Mouse (Mus musculus) hindbrain, embryonic 11.5 days (tissue): ENCODE measurements around the gene Fbxl17. TPM values are rescaled to one million over a fixed set of nuclear protein-coding genes. Genes with fewer than 3 reads are reported as not detected.

Experiments used
- ATAC-seq: fragments of 200-750 bp; cut with Nextera tagmentation; 2 replicates; pipeline ENCODE4 v1.8.0; 2017; ENCODE audit warnings: mild to moderate bottlenecking, moderate TSS enrichment, moderate library complexity; ENCODE audit not compliant: low FRiP score
- DNase-seq: peaks from one replicate; pipeline ENCODE4 v3.0.0-alpha.2; 2015; ENCODE audit warnings: low spot score
- H3K27ac ChIP-seq: fragments of 300-500 bp; sonication (generic); 2 replicates; pipeline ENCODE4 v1.5.1; 2014; ENCODE audit warnings: mild to moderate bottlenecking, low read depth, low read length
- H3K27me3 ChIP-seq: fragments of 300-500 bp; sonication (generic); 2 replicates; pipeline ENCODE4 v1.6.1; 2014; ENCODE audit warnings: mild to moderate bottlenecking, low read length, moderate library complexity, mixed read lengths; ENCODE audit not compliant: control insufficient read depth, insufficient read depth
- H3K36me3 ChIP-seq: fragments of 300-500 bp; sonication (generic); 2 replicates; pipeline ENCODE4 v1.6.1; 2014; ENCODE audit warnings: mild to moderate bottlenecking, low read length, moderate library complexity, mixed read lengths; ENCODE audit not compliant: control insufficient read depth, insufficient read depth
- H3K4me1 ChIP-seq: fragments of 300-500 bp; sonication (generic); replicated peaks from 2 replicates; pipeline ENCODE4 v1.6.1; 2014; ENCODE audit warnings: low read length, mixed read lengths; ENCODE audit not compliant: control insufficient read depth, insufficient read depth
- H3K4me2 ChIP-seq: fragments of 300-500 bp; sonication (generic); replicated peaks from 2 replicates; pipeline ENCODE4 v1.6.1; 2014; ENCODE audit warnings: mild to moderate bottlenecking, low read depth, low read length
- H3K4me3 ChIP-seq: fragments of 300-500 bp; sonication (generic); 2 replicates; pipeline ENCODE4 v1.5.1; 2014; ENCODE audit warnings: low read depth, low read length
- H3K9ac ChIP-seq: fragments of 300-500 bp; sonication (generic); 2 replicates; pipeline ENCODE4 v1.6.1; 2014; ENCODE audit warnings: low read depth, low read length
- H3K9me3 ChIP-seq: fragments of 300-500 bp; sonication (generic); 2 replicates; pipeline ENCODE4 v1.6.1; 2016; ENCODE audit warnings: low read length; ENCODE audit not compliant: control insufficient read depth
- WGBS: fragments of 180-500 bp; shearing (Covaris S2); extraction: QIAGEN DNeasy Blood & Tissue Kit; methylation state at CpG from one replicate; pipeline ENCODE4 v1.1.7; 2014; 5-methylcytosine and 5-hydroxymethylcytosine counted together
- polyA plus RNA-seq: library from polyadenylated mRNA; unstranded; fragments of >200 nt; fragmentation: Nextera tagmentation; extraction: Ambion mirVana; gene quantifications from 2 replicates; pipeline ENCODE4 v1.2.1, GENCODE M21; 2014

Gene Fbxl17
- polyA plus RNA-seq, 1 experiment from 2014 or later = 9.1 TPM

DNA sequence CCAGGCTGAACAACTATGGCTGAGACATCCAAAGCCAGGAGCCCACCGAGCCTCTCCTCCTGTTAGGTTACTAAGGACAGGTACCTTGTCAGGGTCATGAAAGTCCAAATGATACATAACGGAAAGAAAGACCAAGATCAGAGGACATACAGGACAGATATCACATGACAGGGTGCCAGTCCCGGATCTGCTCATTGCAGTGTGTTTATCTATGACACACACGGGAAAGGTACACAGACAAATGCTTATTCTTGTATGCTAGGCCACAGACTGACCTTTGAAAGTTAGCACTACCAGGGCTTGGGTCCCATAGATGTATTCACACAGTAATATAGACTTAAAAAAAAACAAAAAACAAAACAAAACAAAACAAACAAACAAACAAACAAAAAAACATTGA, 404.8 kb downstream of the Fbxl17 start:
- no peak overlapping the region for H3K4me3 ChIP-seq
- DNase-seq (no peak), ATAC-seq (no peak)
- H3K9me3 ChIP-seq = no peaks in the 10 kb centered on the region
- H3K4me1 ChIP-seq = no peaks in the 10 kb centered on the region
- 88% methylated on average over 4 of the region's 4 CpGs for WGBS
- H3K27me3 ChIP-seq = no peaks in the 10 kb centered on the region
- H3K9ac ChIP-seq = no peak overlapping the region
- no peak overlapping the region for H3K4me2 ChIP-seq
- H3K27ac ChIP-seq = no peak overlapping the region
- no peaks in the 10 kb centered on the region for H3K36me3 ChIP-seq

DNA sequence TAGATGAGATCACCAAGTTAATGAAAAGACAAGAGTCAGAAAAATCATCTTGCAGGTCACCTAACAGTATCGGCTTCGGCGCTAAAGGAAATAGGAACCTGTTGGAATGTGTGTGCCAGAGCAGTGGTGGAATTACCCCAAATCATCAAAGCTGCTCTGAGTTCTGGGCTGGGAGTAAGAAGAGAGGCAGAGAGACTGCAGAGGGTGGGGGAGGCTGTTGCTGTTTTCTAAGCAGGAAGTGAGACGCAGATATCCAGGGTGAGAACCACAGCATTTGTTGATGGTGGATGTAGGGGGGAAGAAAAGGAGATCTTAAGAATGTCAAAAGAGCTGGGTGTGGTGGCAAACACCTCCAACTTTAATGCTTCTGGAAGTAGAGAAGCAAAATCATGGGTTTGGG, 406.6 kb downstream of the Fbxl17 start:
- H3K27ac ChIP-seq = no peak overlapping the region
- no peaks in the 10 kb centered on the region for H3K4me1 ChIP-seq
- H3K27me3 ChIP-seq = no peaks in the 10 kb centered on the region
- ATAC-seq (no peak), DNase-seq (no peak)
- 83% methylated on average over 4 of the region's 4 CpGs for WGBS
- H3K36me3 ChIP-seq = no peaks in the 10 kb centered on the region
- H3K4me2 ChIP-seq = no peak overlapping the region
- no peak overlapping the region for H3K9ac ChIP-seq
- H3K4me3 ChIP-seq = no peak overlapping the region
- H3K9me3 ChIP-seq = no peaks in the 10 kb centered on the region

DNA sequence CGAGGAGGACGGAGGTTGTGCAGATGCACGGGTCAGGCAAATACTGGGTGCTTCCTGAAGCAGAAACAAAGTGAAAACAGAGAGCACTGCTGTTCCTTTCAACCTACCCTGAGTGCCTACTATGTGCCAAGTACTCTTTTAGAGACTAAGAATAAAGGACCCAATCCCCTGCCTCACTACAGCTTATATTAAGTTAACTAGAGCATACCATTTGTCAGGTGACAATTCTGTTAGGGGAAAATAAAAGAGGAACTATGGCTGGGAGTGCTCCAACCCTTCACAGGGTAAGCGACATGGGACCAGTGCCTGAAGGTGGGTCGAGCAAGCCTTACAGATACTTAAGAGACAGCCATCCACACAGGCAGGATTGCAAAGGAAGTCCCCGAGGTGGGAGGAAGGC, 407.0 kb downstream of the Fbxl17 start:
- H3K9me3 ChIP-seq = no peaks in the 10 kb centered on the region
- H3K27ac ChIP-seq = no peak overlapping the region
- DNase-seq (no peak), ATAC-seq (no peak)
- H3K4me3 ChIP-seq = no peak overlapping the region
- no peak overlapping the region for H3K4me2 ChIP-seq
- H3K4me1 ChIP-seq = no peaks in the 10 kb centered on the region
- no peaks in the 10 kb centered on the region for H3K36me3 ChIP-seq
- H3K9ac ChIP-seq = no peak overlapping the region
- H3K27me3 ChIP-seq = no peaks in the 10 kb centered on the region
- 85% methylated on average over 6 of the region's 6 CpGs for WGBS

DNA sequence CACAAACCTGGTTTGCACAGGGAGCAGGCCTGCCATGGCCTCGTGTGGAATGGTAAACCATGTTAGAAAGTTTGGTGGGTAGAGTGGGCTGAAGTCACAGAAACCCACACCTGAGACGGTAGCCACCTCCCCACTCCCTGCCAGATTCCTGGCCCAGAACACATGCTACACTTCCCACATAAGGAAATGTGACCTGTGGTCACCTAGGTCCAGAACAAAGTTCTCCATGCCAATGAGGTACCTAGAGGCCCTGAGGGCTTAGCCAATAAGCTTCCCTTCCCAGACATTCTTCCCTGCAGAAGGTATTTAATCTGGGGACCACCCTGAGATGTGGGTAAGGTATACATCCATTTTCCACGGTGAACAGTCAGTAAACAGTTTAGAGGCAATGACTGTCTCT, 409.7 kb downstream of the Fbxl17 start:
- Histone ChIP-seq H3K27ac (no peak overlapping the region), H3K27me3 (no peaks in the 10 kb centered on the region), H3K9me3 (no peaks in the 10 kb centered on the region), H3K9ac (no peak overlapping the region), H3K4me1 (no peaks in the 10 kb centered on the region), H3K36me3 (no peaks in the 10 kb centered on the region), H3K4me3 (no peak overlapping the region), H3K4me2 (no peak overlapping the region)
- WGBS = 91% methylated on average over 3 of the region's 3 CpGs
- ATAC-seq (no peak), DNase-seq (no peak)

DNA sequence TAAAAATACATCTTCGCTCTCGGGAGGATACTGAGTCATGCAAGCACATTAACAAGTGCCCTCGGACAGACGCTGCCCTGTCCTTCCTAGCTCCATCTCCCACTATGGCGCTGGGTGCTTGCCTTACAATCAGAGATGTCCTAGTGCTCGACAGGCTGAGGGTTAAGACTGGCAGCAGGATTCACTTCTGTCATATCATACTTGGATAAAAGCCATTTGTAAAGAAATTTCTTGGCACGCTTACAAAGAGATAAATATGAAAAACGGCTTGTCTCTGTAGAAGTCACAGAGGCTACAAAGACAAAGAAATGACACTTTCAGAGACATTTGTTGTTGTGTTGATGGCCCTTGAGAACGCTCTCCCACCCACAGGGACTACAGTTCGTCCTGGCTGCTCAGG, 412.6 kb downstream of the Fbxl17 start:
- no peaks in the 10 kb centered on the region for H3K4me1 ChIP-seq
- 90% methylated on average over 10 of the region's 10 CpGs for WGBS
- H3K27me3 ChIP-seq = no peaks in the 10 kb centered on the region
- H3K9ac ChIP-seq = no peak overlapping the region
- H3K4me2 ChIP-seq = no peak overlapping the region
- H3K36me3 ChIP-seq = no peaks in the 10 kb centered on the region
- no peak overlapping the region for H3K27ac ChIP-seq
- no peak overlapping the region for H3K4me3 ChIP-seq
- H3K9me3 ChIP-seq = no peaks in the 10 kb centered on the region
- ATAC-seq (no peak), DNase-seq (no peak)

DNA sequence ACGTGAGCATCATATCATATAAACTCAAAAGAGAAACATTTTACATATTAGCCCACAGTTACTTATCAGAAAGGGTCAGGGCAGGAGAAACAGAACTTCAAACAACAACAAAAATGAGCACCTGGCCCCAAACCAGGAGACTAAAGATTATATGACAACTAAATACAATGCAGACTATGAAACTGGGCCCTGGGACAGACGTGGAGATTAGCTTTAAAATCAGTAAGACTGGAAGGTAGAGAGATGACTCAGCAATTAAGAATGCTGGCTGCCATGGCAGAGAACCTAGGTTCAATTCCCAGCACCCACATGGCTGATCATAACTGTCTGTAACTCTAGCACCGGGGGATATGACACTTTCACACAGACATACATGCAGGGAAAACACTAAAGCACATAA, 413.3 kb downstream of the Fbxl17 start:
- Histone ChIP-seq H3K27ac (no peak overlapping the region), H3K9ac (no peak overlapping the region), H3K36me3 (no peaks in the 10 kb centered on the region), H3K4me2 (no peak overlapping the region), H3K4me1 (no peaks in the 10 kb centered on the region), H3K27me3 (no peaks in the 10 kb centered on the region), H3K9me3 (no peaks in the 10 kb centered on the region), H3K4me3 (no peak overlapping the region)
- WGBS = 75% methylated on average over 3 of the region's 3 CpGs
- no peak for ATAC-seq
- no peak for DNase-seq

DNA sequence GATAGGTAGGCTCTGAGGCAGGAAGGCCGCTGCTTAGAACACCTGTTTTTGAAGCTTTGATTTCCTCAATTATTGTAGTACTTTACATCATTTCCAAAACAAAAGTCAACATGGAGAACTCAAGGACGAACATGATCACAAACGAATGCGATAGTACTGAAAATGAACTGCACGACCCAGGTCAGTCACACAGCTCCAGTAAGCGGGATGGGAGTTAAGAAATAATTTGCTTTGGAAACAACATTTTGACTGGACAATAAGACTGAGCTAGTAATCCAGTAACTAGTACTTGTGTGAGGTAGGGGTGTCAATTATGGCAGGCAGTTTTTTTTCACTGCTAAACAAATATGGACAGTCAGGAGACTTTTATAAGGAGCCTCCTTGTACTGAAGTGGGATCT, 414.6 kb downstream of the Fbxl17 start:
- ATAC-seq = no peak
- WGBS = 93% methylated on average over 6 of the region's 6 CpGs

DNA sequence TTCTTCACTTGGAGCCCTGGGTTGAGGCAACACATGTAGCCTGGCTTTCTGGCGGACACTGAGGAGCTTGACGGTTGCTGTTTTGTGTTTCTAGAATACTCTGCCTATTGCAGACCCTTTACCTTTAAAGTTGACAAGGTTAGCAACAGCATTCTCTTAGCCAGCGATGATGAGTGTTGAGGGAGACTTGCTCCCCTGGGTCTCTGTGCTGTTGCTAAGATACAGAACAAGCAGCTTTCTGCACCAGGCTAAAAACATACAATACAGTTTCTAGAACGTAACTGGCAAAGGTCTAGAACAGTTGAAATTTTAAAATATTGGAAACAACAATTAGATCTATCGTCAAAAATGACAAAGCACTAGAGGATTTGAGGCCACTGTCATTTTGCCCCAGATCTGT, 420.7 kb downstream of the Fbxl17 start:
- WGBS = 70% methylated on average over 5 of the region's 5 CpGs
- H3K27ac ChIP-seq = no peak overlapping the region
- ATAC-seq (no peak), DNase-seq (no peak)
- H3K27me3 ChIP-seq = no peaks in the 10 kb centered on the region
- no peaks in the 10 kb centered on the region for H3K9me3 ChIP-seq
- H3K36me3 ChIP-seq = no peaks in the 10 kb centered on the region
- H3K4me2 ChIP-seq = no peak overlapping the region
- no peaks in the 10 kb centered on the region; the same call in 1 of the 2 replicates for H3K4me1 ChIP-seq
- H3K9ac ChIP-seq = no peak overlapping the region
- H3K4me3 ChIP-seq = no peak overlapping the region

More for the DNA sequence above, 414.6 kb downstream of the Fbxl17 start:
- Histone ChIP-seq H3K27me3 (no peaks in the 10 kb centered on the region), H3K9ac (no peak overlapping the region), H3K9me3 (no peaks in the 10 kb centered on the region), H3K4me1 (no peaks in the 10 kb centered on the region), H3K4me2 (no peak overlapping the region), H3K4me3 (no peak overlapping the region), H3K27ac (no peak overlapping the region), H3K36me3 (no peaks in the 10 kb centered on the region)
- no peak for DNase-seq

DNA sequence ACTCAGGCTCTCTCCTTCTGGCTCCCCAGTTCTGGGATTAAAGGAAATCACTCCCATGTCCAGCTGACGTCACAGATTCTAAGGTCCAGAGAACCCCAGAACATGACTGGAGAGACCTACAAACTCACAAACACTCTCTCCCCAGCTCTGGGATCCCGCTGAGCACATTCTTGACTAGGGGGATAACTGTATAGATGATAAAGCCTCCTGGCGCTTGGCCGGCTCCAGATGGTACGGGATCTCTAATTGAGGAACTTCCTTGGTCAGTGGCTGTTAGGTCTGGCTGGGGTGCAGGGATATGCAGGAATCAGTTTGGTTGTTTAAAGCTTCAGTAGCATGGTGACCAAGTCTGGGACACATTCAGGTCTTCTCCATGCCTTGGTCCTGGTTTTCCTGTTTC, 422.3 kb downstream of the Fbxl17 start:
- ATAC-seq = no peak
- DNase-seq = no peak
- 87% methylated on average over 5 of the region's 5 CpGs for WGBS
- Histone ChIP-seq H3K4me2 (no peak overlapping the region), H3K27me3 (no peaks in the 10 kb centered on the region), H3K4me3 (no peak overlapping the region), H3K27ac (no peak overlapping the region), H3K36me3 (no peaks in the 10 kb centered on the region), H3K9me3 (no peaks in the 10 kb centered on the region), H3K4me1 (no peaks in the 10 kb centered on the region; the same call in 1 of the 2 replicates), H3K9ac (no peak overlapping the region)
